Mouse (Mus musculus): Measurements from ENCODE around the gene Tmco3. TPM values are rescaled to one million over a fixed set of nuclear protein-coding genes. Genes with fewer than 3 reads are reported as not detected.

The Tmco3 gene
- total and polyA plus RNA-seq, 3 experiments = 11.8 to 20.3 TPM; not detected in 1

GRCm38 (mm10) chr8:13338255-13338860, 50.4 kb downstream of the Tmco3 start, which contains the start of gene Tfdp1:
Gene Tfdp1, plus strand, starts transcription at chr8:13338751.
- Histone ChIP-seq H3K4me3 (ENCODE audit: control insufficient read depth in 1 of 2, insufficient read depth in 1 of 2, low read depth in 2 of 2, low read length in 2 of 2) (peak within 1 kb of the TSS; percentile 80 to 93), H3K36me3 (ENCODE audit: control insufficient read depth in 1 of 2, insufficient read depth in 2 of 2, low read length in 2 of 2) (peaks cover 9 to 43% of the 10 kb centered on the region in 2 experiments), H3K79me2 (ENCODE audit: control insufficient read depth, insufficient read depth, low read length, poor library complexity) (peaks cover 45% of the 10 kb centered on the region), H3K27ac (ENCODE audit: control insufficient read depth, low read depth, low read length) (peak within 1 kb of the TSS; percentile 76), H3K27me3 (ENCODE audit: control insufficient read depth in 1 of 2, insufficient read depth in 2 of 2, low read length in 2 of 2) (no peaks in the 10 kb centered on the region), H3K4me1 (ENCODE audit: control insufficient read depth in 1 of 2, insufficient read depth in 2 of 2, low read length in 2 of 2) (peaks cover 6 to 42% of the 10 kb centered on the region in 2 experiments), H3K9ac (ENCODE audit: control insufficient read depth, low read depth, low read length, poor library complexity, severe bottlenecking) (peak within 1 kb of the TSS; percentile 96), H3K9me3 (replicated peaks; ENCODE audit: insufficient read depth, low read length) (no peaks in the 10 kb centered on the region)
- DNase-seq (ENCODE audit: low read depth, low spot score) = peak; percentile 94
- peak; percentile 81; the same call in 1 of the 2 replicates for TF ChIP-seq POLR2AphosphoS5 (IDR thresholded peaks at IDR 0.05; ENCODE audit: borderline replicate concordance, low read depth, low read length)
- TF ChIP-seq EP300 (IDR thresholded peaks at IDR 0.05; ENCODE audit: low read depth in 1 of 2, low read length in 2 of 2) = 0 out of 4 replicates have a peak, but pooled peaks of 1 of the 2 experiments have one; percentile 6
- no peak for TF ChIP-seq TCF12 (IDR thresholded peaks at IDR 0.05; ENCODE audit: low read depth, low read length)
- no peak for TF ChIP-seq SMC3 (IDR thresholded peaks at IDR 0.05; ENCODE audit: low read depth, low read length)
- peak; percentile 99 for TF ChIP-seq MYC (IDR thresholded peaks at IDR 0.05; ENCODE audit: low read depth, low read length)
- peak; percentile 95 for TF ChIP-seq MXI1 (IDR thresholded peaks at IDR 0.05; ENCODE audit: low read depth, low read length)
- TF ChIP-seq POLR2AphosphoS2 (IDR thresholded peaks at IDR 0.05; ENCODE audit: low read length) = peak; percentile 43; the same call in 1 of the 2 replicates
- TF ChIP-seq E2F4 (IDR thresholded peaks at IDR 0.05; ENCODE audit: borderline replicate concordance, low read depth, low read length) = peak; percentile 94; the same call in 1 of the 2 replicates
- no peak for TF ChIP-seq RAD21 (IDR thresholded peaks at IDR 0.05; ENCODE audit: low read depth, low read length)
- peak; percentile 79 to 83; a peak in 3 of 4 replicates for TF ChIP-seq POLR2A (IDR thresholded peaks at IDR 0.05; ENCODE audit: control insufficient read depth in 1 of 2, insufficient read depth in 1 of 2, low read depth in 1 of 2, low read length in 2 of 2, poor library complexity in 1 of 2)
- TF ChIP-seq CHD2 (IDR thresholded peaks at IDR 0.05; ENCODE audit: low read length) = no peak
- TF ChIP-seq ETS1 (IDR thresholded peaks at IDR 0.05; ENCODE audit: low read depth, low read length) = no peak
- TF ChIP-seq NRF1 (IDR thresholded peaks at IDR 0.05; ENCODE audit: insufficient read depth, low read depth, low read length, poor library complexity, severe bottlenecking) = peak; percentile 85
- peak; percentile 56 for TF ChIP-seq NELFE (IDR thresholded peaks at IDR 0.05; ENCODE audit: low read depth, low read length)
- peak; percentile 48; the same call in 1 of the 2 replicates for TF ChIP-seq HCFC1 (IDR thresholded peaks at IDR 0.05; ENCODE audit: low read depth, low read length)
- peak; percentile 98 for TF ChIP-seq MAX (IDR thresholded peaks at IDR 0.05; ENCODE audit: low read length)
- TF ChIP-seq TBP (IDR thresholded peaks at IDR 0.05; ENCODE audit: low read depth, low read length) = 0 out of 2 replicates have a peak, but pooled peaks have one; percentile 40
- peak; percentile 79 for TF ChIP-seq USF1 (IDR thresholded peaks at IDR 0.05; ENCODE audit: low read depth, low read length)
- TF ChIP-seq MYB (IDR thresholded peaks at IDR 0.05; ENCODE audit: low read depth, low read length) = no peak
- TF ChIP-seq BHLHE40 (IDR thresholded peaks at IDR 0.05; ENCODE audit: borderline replicate concordance, low read depth, low read length) = no peak
- peak; percentile 50; the same call in 1 of the 2 replicates for TF ChIP-seq SIN3A (IDR thresholded peaks at IDR 0.05; ENCODE audit: low read length)
